Mouse (Mus musculus): ENCODE measurements around the gene Slc43a3.

GRCm38 (mm10) chr2:84912722-84913121, 23.7 kb upstream of the Slc43a3 start:
- TF ChIP-seq CTCF (IDR thresholded peaks at IDR 0.05; ENCODE audit: low read depth): no peak
- TF ChIP-seq EP300 (IDR thresholded peaks at IDR 0.05; ENCODE audit: low read depth): no peak

All from liver, embryonic 14.5 days (tissue).